Mouse (Mus musculus) spleen, adult 2 months (tissue): ENCODE data around the gene Mybpc1.

Experiments
- CTCF ChIP-seq: fragments of 200-500 bp; IDR thresholded peaks from 2 replicates; pipeline ENCODE4 v1.5.1; 2011; ENCODE audit warnings: mild to moderate bottlenecking, inconsistent platforms; ENCODE audit not compliant: insufficient read depth, insufficient read length, insufficient replicate concordance; ENCODE audit errors: extremely low read depth
- POLR2A ChIP-seq: fragments of 200-500 bp; IDR thresholded peaks from 2 replicates; pipeline ENCODE4 v1.6.1; 2011; ENCODE audit warnings: low read depth, low read length, inconsistent platforms

- TF ChIP-seq CTCF (no peak), POLR2A (no peak)
Measured at GRCm38 (mm10) chr10:88494959-88495587, 109.9 kb downstream of the Mybpc1 start.
